Mouse (Mus musculus) Patski (cell line): ENCODE data around the gene Rftn1. TPM values are rescaled to one million over a fixed set of nuclear protein-coding genes. Genes with fewer than 3 reads are reported as not detected.

Experiments used
- ATAC-seq: fragments of 100-300 bp; one replicate; pipeline ENCODE4 v1.8.0; 2021
- CTCF ChIA-PET: fragments of 350-600 bp; sonication (Branson Sonifier 250); formaldehyde crosslinking; loops from one replicate; lab custom pipeline; 2022; ENCODE audit warnings: inconsistent platforms; lab: Charles Lee
- POLR2A ChIA-PET: fragments of 350-600 bp; sonication (Branson Sonifier 250); formaldehyde crosslinking; loops from one replicate; lab custom pipeline; 2022; ENCODE audit warnings: antibody characterized with exemption, inconsistent platforms; lab: Charles Lee
- DNase-seq: peaks from one replicate; pipeline ENCODE4 v3.0.0-alpha.2; 2011; ENCODE audit warnings: low read depth, low spot score
- H3K27me3 ChIP-seq: fragments of 371-371 bp; one replicate; pipeline ENCODE4 v1.5.1; 2021
- CTCF ChIP-seq: fragments of 100-300 bp; IDR thresholded peaks from one replicate; pipeline ENCODE4 v1.5.1; 2021
- in situ Hi-C: fragments of 300-500 bp; cut with MboI; formaldehyde crosslinking; loops from 3 replicates; pipeline ENCODE4 v1.11.1; 2018; ENCODE audit warnings: low pct_unique_long_range_greater_than_20kb, mixed read lengths
- polyA plus RNA-seq: library from polyadenylated mRNA; unstranded; gene quantifications from one replicate; pipeline ENCODE4 v1.2.3, GENCODE M21; 2021

Rftn1 gene
- polyA plus RNA-seq, 1 experiment from 2014 or later: 0.05 TPM

- CTCF ChIA-PET: no interaction called here
- DNase-seq (no peak), ATAC-seq (no peak)
- in situ Hi-C loops: no loop called here
- POLR2A ChIA-PET: no interaction called here
- peaks cover 9% of the 10 kb centered on the region for H3K27me3 ChIP-seq
- TF ChIP-seq CTCF: no peak
Measured at GRCm38 (mm10) chr17:50114659-50115058, 75.8 kb downstream of the Rftn1 start.

GRCm38 (mm10) chr17:50110650-50111415 lies 79.6 kb downstream of the Rftn1 start:
- peaks cover 13% of the 10 kb centered on the region for H3K27me3 ChIP-seq
- in situ Hi-C loops: no loop called here
- ChIA-PET POLR2A (no interaction called here), CTCF (no interaction called here)
- ATAC-seq: no peak
- no peak for TF ChIP-seq CTCF
- DNase-seq: no peak

- ChIA-PET CTCF (no interaction called here), POLR2A (no interaction called here)
- ATAC-seq: no peak
- TF ChIP-seq CTCF: no peak
- in situ Hi-C loops: no loop called here
- no peak for DNase-seq
- peaks cover 19% of the 10 kb centered on the region for H3K27me3 ChIP-seq
Measured at GRCm38 (mm10) chr17:50106811-50107210, 83.7 kb downstream of the Rftn1 start.

DNA sequence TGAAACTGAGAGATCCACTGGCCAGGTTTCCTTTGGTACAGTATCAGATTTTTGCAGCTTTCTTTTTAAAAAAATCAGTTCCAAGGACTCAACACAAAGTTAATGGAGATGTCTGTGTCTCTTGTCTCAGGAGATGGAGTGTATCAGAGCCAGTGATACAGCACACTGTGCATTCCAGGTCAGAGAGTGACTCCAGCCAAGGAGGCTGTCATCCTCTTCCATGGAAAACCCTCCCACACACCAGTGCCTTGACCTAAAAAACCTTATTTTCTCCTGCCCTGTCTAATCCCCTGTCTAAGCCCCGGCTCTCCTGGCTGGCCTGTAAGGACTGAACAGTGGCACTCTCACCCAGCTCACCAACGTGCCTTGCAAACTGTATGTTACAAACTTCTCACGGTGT lies 86.3 kb downstream of the Rftn1 start:
- DNase-seq: no peak
- H3K27me3 ChIP-seq: peaks cover 18% of the 10 kb centered on the region
- no peak for ATAC-seq
- ChIA-PET POLR2A (no interaction called here), CTCF (no interaction called here)
- in situ Hi-C loops: no loop called here
- TF ChIP-seq CTCF: no peak

- H3K27me3 ChIP-seq: peaks cover 29% of the 10 kb centered on the region
- in situ Hi-C loops: no loop called here
- no peak for TF ChIP-seq CTCF
- ChIA-PET CTCF (no interaction called here), POLR2A (no interaction called here)
- DNase-seq (no peak), ATAC-seq (no peak)
Measured at GRCm38 (mm10) chr17:50101416-50101815, 89.1 kb downstream of the Rftn1 start.

DNA sequence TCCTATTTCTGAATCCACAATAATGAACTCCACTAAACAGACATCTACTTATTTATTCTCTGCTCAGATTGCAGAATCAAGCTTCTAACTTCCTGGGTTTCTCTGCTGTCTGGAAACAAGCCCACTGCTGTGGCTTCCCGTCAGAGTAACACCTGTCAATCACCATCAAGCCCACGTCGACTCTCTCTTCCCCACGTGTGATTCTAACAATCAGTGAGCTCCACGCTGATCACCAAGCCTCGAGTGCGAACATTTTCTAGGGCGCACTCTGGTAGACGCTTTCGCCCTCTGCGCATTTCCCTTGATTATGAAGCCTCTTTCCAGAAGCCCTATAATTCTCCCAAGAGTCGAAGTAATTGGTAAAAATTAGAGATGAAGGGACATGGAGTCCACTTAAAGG lies 90.4 kb downstream of the Rftn1 start:
- no peak for DNase-seq
- TF ChIP-seq CTCF: no peak
- ChIA-PET CTCF (no interaction called here), POLR2A (no interaction called here)
- in situ Hi-C loops: no loop called here
- H3K27me3 ChIP-seq: peaks cover 29% of the 10 kb centered on the region
- ATAC-seq: no peak

DNA sequence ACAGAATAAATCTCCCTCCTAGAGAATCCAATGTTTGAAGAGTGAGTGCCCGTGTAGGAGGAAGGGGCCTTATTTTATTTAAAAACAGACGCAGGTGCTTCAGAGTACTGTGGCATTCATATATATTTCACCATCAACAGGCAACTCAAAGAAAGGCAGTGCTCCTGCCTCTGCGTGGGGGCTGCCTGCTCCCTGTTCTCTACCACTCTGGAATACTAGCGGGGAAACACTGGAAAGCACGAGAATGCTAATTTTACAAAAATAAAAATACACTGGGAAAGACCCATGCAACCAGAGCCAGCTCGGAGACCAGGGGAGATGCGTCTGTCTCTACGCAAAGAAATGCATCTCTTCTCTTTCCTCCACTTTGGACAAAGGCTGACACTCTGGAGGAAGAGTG lies 91.1 kb downstream of the Rftn1 start:
- DNase-seq (no peak), ATAC-seq (no peak)
- POLR2A ChIA-PET: no interaction called here
- peaks cover 27% of the 10 kb centered on the region for H3K27me3 ChIP-seq
- in situ Hi-C loops: no loop called here
- CTCF ChIA-PET: no interaction called here
- no peak for TF ChIP-seq CTCF

- CTCF ChIA-PET: no interaction called here
- no peak for ATAC-seq
Measured at GRCm38 (mm10) chr17:50098297-50098696, 92.2 kb downstream of the Rftn1 start.

DNA sequence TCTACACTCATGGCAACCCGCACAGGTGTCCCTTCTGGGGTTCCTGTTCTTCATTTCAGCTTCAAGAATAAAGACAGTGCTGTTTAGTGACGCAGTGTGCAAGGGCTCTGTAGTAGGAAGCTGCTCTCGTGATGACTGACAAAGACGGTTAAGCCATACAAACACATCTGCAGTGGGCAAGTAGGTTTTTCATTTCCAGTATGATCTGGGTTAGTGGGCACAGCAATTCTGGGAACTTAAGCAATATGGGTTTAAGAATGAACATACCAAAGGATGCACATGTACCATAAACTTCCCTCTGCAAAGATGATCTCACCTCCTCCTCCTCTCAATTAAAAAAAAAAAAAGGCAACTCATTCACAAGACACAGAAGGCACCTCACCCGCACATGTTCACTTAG lies 92.6 kb downstream of the Rftn1 start:
- in situ Hi-C loops: no loop called here
- H3K27me3 ChIP-seq: peaks cover 23% of the 10 kb centered on the region
- ChIA-PET POLR2A (no interaction called here), CTCF (no interaction called here)
- ATAC-seq: no peak
- DNase-seq: no peak
- no peak for TF ChIP-seq CTCF

More at GRCm38 (mm10) chr17:50098297-50098696, 92.2 kb downstream of the Rftn1 start:
- in situ Hi-C loops: no loop called here
- no peak for DNase-seq
- H3K27me3 ChIP-seq: peaks cover 23% of the 10 kb centered on the region
- POLR2A ChIA-PET: no interaction called here
- TF ChIP-seq CTCF: no peak

DNA sequence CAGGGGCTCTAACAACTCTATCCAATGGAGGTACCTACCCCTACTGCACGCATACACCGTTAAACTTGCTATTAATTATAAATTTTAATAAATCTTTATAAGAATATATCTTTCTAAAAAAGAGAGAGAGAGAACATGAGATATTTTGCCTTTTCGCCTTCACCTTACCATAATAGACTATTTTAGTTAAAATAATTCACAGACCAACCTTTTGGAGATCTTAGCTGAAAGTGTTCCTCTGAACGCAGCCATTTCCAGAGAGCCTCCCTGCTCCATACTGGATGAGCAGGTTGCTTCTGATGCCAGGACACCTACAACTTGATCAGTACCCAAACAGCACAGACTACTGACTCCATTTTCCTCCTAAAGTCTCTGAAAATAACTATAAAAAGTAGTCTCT lies 94.2 kb downstream of the Rftn1 start:
- ChIA-PET CTCF (no interaction called here), POLR2A (no interaction called here)
- ATAC-seq (no peak), DNase-seq (no peak)
- TF ChIP-seq CTCF: no peak
- H3K27me3 ChIP-seq: peaks cover 23% of the 10 kb centered on the region
- in situ Hi-C loops: no loop called here

DNA sequence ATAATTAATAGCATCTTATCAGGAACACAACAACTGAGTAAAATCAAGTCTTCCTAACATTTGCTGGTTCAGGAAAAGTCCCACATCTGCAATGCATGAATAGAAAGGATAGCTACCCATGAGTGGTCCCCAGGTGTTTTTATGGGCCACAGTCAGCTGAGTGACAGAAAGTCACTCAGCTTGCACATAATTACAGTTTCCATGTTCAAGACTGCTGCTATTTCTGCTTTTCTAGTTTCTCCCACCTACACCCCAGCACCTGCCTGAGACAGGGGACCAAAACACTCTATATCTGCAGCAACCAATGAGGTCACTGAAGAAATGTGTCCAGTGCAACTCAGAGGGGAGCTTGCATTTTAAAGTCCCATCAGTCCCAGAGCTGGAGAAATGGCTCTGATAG lies 95.9 kb downstream of the Rftn1 start:
- ATAC-seq: no peak
- no peak for TF ChIP-seq CTCF
- POLR2A ChIA-PET: no interaction called here
- in situ Hi-C loops: no loop called here
- H3K27me3 ChIP-seq: peaks cover 17% of the 10 kb centered on the region
- CTCF ChIA-PET: no interaction called here
- no peak for DNase-seq

DNA sequence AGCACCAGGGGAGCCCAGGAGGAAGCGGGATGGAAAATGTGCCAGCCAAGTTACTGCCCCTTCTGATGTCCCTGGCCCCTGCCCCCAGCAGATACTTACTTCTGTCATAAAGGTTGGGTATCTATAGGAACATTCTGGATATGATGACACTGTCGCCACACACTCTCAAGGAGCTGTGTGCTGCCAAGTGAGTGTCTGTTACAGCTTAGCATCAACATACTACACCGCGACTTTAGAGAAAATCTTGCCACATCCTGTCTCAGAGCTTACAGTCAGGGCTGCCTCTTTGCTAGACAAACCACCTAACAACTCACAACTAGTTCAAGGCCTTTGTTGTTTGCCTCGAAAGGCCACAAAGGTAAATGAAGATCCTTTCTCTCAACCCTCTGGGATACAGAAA lies 96.4 kb downstream of the Rftn1 start:
- DNase-seq (no peak), ATAC-seq (no peak)
- ChIA-PET POLR2A (no interaction called here), CTCF (no interaction called here)
- peaks cover 14% of the 10 kb centered on the region for H3K27me3 ChIP-seq
- in situ Hi-C loops: no loop called here
- TF ChIP-seq CTCF: no peak
